Mouse (Mus musculus) liver, embryonic 14.5 days (tissue): ENCODE results near the gene Lingo3. TPM values are rescaled to one million over a fixed set of nuclear protein-coding genes. Genes with fewer than 3 reads are reported as not detected.
A peak's percentile ranks its signal among the peaks of the same experiment; 100 is the strongest.

ENCODE experiments used
- ATAC-seq: fragments of 200-750 bp; cut with Nextera tagmentation; 2 replicates; pipeline ENCODE4 v1.8.0; 2017; ENCODE audit warnings: moderate number of reproducible peaks, mild to moderate bottlenecking, moderate library complexity; ENCODE audit not compliant: insufficient read depth
- DNase-seq, 3 experiments: peaks; one replicate each; pipeline ENCODE4 v3.0.0-alpha.2; 2012 to 2013; ENCODE audit warnings: low read depth in 3 of 3, low spot score in 3 of 3
- H3K27ac ChIP-seq: fragments of 300-500 bp; sonication (generic); 2 replicates; pipeline ENCODE4 v1.5.1; 2014; ENCODE audit warnings: moderate library complexity, mild to moderate bottlenecking, control low read depth, inconsistent platforms
- H3K27me3 ChIP-seq: fragments of 300-500 bp; sonication (generic); 2 replicates; pipeline ENCODE4 v1.6.1; 2014; ENCODE audit warnings: mild to moderate bottlenecking, low read length, moderate library complexity; ENCODE audit not compliant: control insufficient read depth, insufficient read depth
- H3K36me3 ChIP-seq: fragments of 300-500 bp; sonication (generic); replicated peaks from 2 replicates; pipeline ENCODE4 v1.6.1; 2014; ENCODE audit warnings: low read depth; ENCODE audit not compliant: control insufficient read depth, insufficient read depth
- H3K4me1 ChIP-seq, 2 experiments: fragments of 200-500 bp in 1 of 2; fragments of 300-500 bp in 1 of 2; sonication (generic) in 1 of 2; replicated peaks; 2 replicates each; pipeline ENCODE4 v1.6.1; 2012 to 2014; ENCODE audit warnings: antibody characterized with exemption in 1 of 2, inconsistent platforms in 1 of 2, low read length in 1 of 2; ENCODE audit not compliant: control insufficient read depth in 2 of 2, insufficient read depth in 2 of 2
- H3K4me2 ChIP-seq: fragments of 300-500 bp; sonication (generic); 2 replicates; pipeline ENCODE4 v1.6.1; 2014; ENCODE audit warnings: low read depth, mild to moderate bottlenecking, control low read depth, moderate library complexity
- H3K4me3 ChIP-seq, 2 experiments: fragments of 200-500 bp in 1 of 2; fragments of 300-500 bp in 1 of 2; sonication (generic) in 1 of 2; 2 replicates each; pipeline ENCODE4 v1.5.1; 2012 to 2014; ENCODE audit warnings: low read depth in 2 of 2, low read length in 2 of 2, mild to moderate bottlenecking in 2 of 2, control low read depth in 1 of 2, inconsistent platforms in 1 of 2, moderate library complexity in 1 of 2; ENCODE audit not compliant: insufficient read depth in 1 of 2
- H3K9ac ChIP-seq: fragments of 300-500 bp; sonication (generic); replicated peaks from 2 replicates; pipeline ENCODE4 v1.6.1; 2014; ENCODE audit warnings: mild to moderate bottlenecking, control low read depth, moderate library complexity
- H3K9me3 ChIP-seq: fragments of 300-500 bp; sonication (generic); 2 replicates; pipeline ENCODE4 v1.6.1; 2016; ENCODE audit warnings: low read length, mixed read lengths; ENCODE audit not compliant: control insufficient read depth
- CTCF ChIP-seq: IDR thresholded peaks from 2 replicates; pipeline ENCODE4 v1.5.1; 2016; ENCODE audit warnings: antibody characterized with exemption, low read depth, control low read depth
- EP300 ChIP-seq: IDR thresholded peaks from 2 replicates; pipeline ENCODE4 v1.6.1; 2016; ENCODE audit warnings: antibody characterized with exemption, low read depth
- WGBS: fragments of 180-500 bp; shearing (Covaris S2); extraction: QIAGEN DNeasy Blood & Tissue Kit; methylation state at CpG from one replicate; pipeline ENCODE4 v1.1.7; 2014; ENCODE audit not compliant: insufficient replicate concordance; 5-methylcytosine and 5-hydroxymethylcytosine counted together
- polyA plus RNA-seq, 2 experiments: library from polyadenylated mRNA; depleted of rRNA in 1 of 2; stranded (reverse) in 1 of 2; unstranded in 1 of 2; fragments of >200 nt; fragmentation: Nextera tagmentation in 1 of 2; extraction: Ambion mirVana in 1 of 2; gene quantifications; 2 replicates each; pipeline versions ENCODE4 v1.2.1 to v1.2.3; 2012 to 2014

The Lingo3 gene
- polyA plus RNA-seq, 2 experiments, result 0.01 TPM; not detected in 1

GRCm38 (mm10) chr10:80793033-80793784 lies 50.6 kb downstream of the Lingo3 start:
- Histone ChIP-seq H3K9ac (no peak overlapping the region), H3K36me3 (peaks cover 35% of the 10 kb centered on the region), H3K4me1 (peaks cover 5 to 8% of the 10 kb centered on the region in 2 experiments), H3K27me3 (no peaks in the 10 kb centered on the region), H3K4me2 (no peak overlapping the region), H3K9me3 (no peaks in the 10 kb centered on the region), H3K27ac (no peak overlapping the region), H3K4me3 (no peak overlapping the region)
- DNase-seq (no peak), ATAC-seq (no peak)
- 81% methylated on average over 13 of the region's 13 CpGs for WGBS
- TF ChIP-seq CTCF (no peak), EP300 (no peak)

GRCm38 (mm10) chr10:80792175-80793032 lies 51.4 kb downstream of the Lingo3 start:
- no peaks in the 10 kb centered on the region for H3K9me3 ChIP-seq
- H3K9ac ChIP-seq, result no peak overlapping the region
- H3K4me1 ChIP-seq, result peaks cover 5 to 8% of the 10 kb centered on the region in 2 experiments
- TF ChIP-seq EP300 (no peak), CTCF (no peak)
- 62% methylated on average over 40 of the region's 41 CpGs for WGBS
- no peak for ATAC-seq
- H3K4me3 ChIP-seq, result no peak overlapping the region
- DNase-seq, result no peak
- H3K27ac ChIP-seq, result no peak overlapping the region
- H3K27me3 ChIP-seq, result no peaks in the 10 kb centered on the region
- H3K36me3 ChIP-seq, result peaks cover 41% of the 10 kb centered on the region
- H3K4me2 ChIP-seq, result no peak overlapping the region

- peaks cover 44% of the 10 kb centered on the region for H3K36me3 ChIP-seq
- no peak for TF ChIP-seq EP300
- TF ChIP-seq CTCF, result 0 out of 2 replicates have a peak, but pooled peaks have one; percentile 13
- H3K9ac ChIP-seq, result no peak overlapping the region
- WGBS, result 80% methylated on average over 33 of the region's 33 CpGs
- H3K4me2 ChIP-seq, result no peak overlapping the region
- H3K4me3 ChIP-seq, result no peak overlapping the region
- no peak overlapping the region for H3K27ac ChIP-seq
- no peak for DNase-seq
- H3K9me3 ChIP-seq, result no peaks in the 10 kb centered on the region
- no peaks in the 10 kb centered on the region for H3K27me3 ChIP-seq
- ATAC-seq, result no peak
- H3K4me1 ChIP-seq, result peaks cover under 1 to 1% of the 10 kb centered on the region in 2 experiments; a peak in 1 of 4 replicates
These were observed 52.2 kb downstream of the Lingo3 start for GRCm38 (mm10) chr10:80791476-80792174.

GRCm38 (mm10) chr10:80790761-80791404 lies 53.0 kb downstream of the Lingo3 start:
- no peak overlapping the region for H3K27ac ChIP-seq

More at GRCm38 (mm10) chr10:80790761-80791404, 53.0 kb downstream of the Lingo3 start:
- H3K4me3 ChIP-seq, result no peak overlapping the region
- ATAC-seq (no peak), DNase-seq (no peak)
- H3K9ac ChIP-seq, result no peak overlapping the region
- TF ChIP-seq CTCF (no peak), EP300 (no peak)
- 81% methylated on average over 19 of the region's 19 CpGs for WGBS
- no peaks in the 10 kb centered on the region for H3K27me3 ChIP-seq
- H3K4me2 ChIP-seq, result no peak overlapping the region
- H3K36me3 ChIP-seq, result peaks cover 43% of the 10 kb centered on the region
- no peaks in the 10 kb centered on the region for H3K4me1 ChIP-seq
- H3K9me3 ChIP-seq, result no peaks in the 10 kb centered on the region
